Mouse (Mus musculus) lung, postnatal 25 days (tissue): Measurements from ENCODE around the gene H2-K1.
A peak's percentile ranks its signal among the peaks of the same experiment; 100 is the strongest.

Experiments used
- DNase-seq: peaks from one replicate; pipeline ENCODE4 v3.0.0; 2022; ENCODE audit warnings: low spot score

Gene H2-K1

DNA sequence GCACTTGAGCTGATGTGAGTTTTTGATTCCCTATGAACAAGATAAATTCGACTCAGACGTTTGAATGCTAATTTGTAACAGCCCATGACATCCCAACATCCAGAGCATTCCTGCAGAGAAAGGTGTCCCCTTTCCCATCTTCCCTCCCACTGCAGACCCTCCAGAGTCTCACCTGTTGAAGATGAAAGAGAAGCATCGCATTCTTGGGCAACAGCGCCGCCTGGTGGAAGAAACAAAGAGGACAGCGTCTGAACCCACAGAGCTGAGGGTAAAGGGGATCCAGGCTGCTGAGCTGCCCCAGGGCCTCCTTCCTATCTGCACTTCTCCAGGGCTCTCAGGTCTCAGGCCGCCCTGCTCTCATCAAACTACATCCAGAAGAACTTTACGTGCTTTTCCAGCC, 18.0 kb downstream of the H2-K1 start:
- DNase-seq, result peak; percentile 61

DNA sequence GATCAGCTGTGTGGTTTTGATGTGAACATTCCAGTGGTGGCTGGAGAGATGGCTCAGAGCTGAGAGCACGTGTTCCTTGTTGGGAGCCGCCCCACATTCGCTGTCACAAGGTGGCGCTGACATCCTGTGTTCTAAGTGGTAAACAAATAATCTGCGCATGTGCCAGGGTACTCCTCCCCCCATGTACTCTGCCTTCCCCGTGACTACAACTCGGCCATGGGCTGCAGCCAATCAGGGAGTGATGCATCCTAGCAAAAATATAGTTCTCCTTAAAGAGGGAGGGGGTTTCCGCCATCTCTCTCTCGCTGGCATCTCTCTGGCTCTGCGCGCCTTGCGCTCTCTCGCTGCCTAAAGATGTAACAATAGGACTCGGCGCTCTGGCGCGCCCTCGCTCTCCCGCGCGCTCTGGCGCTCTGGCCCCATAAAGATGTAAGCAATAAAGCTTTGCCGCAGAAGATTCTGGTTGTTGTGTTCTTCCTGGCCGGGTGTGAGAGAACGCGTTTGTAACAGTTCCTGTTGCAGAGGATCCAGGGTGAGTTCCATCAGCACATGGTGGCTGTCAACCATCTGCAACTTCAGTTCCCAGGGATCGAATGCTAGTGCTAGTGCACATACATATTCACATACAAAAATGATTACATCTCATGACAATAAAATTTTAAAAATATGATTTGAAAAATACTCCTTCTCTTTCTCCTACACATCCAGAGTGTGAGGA, 18.8 kb downstream of the H2-K1 start:
- peak; percentile 91 for DNase-seq

DNA sequence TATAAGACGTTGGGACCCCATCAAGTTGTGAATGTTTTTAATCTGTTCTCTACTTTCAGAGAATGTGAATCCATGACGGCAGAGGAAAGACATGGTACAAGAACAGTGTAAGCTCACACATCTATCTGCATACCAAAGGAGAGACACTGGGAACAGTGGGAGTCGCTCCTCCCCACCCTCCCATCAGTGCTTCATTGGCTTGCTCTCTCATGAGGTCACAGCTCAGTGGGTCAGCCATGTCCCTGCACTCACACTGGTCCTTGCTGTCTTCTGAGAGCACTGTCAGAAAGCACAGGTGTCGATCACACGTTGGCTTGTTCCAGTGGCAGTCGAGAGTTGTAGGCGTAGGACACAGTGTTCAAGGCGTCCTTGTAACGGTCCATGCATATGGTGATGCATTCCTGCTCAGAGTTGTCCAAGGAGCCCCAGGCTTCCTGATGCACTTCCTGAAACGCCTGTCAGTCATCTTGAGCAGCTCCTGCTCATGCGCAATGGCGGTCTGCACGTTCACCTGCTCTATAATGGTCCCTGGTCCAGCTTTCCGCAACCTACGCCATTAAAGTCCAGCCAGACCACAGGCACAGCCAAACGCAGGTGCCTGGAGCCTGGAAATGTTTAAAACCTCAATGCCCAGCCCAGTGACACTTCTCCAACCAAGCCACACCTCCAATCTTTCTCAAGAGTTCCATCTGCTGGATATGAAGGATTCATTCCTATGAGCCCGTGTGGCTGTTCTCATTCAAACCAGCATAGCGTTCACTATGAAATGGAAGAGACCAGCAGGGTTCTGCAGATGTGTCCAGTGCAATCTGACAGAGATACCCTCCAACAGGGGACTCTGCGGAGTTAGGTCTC, 19.7 kb downstream of the H2-K1 start:
- no peak for DNase-seq

DNA sequence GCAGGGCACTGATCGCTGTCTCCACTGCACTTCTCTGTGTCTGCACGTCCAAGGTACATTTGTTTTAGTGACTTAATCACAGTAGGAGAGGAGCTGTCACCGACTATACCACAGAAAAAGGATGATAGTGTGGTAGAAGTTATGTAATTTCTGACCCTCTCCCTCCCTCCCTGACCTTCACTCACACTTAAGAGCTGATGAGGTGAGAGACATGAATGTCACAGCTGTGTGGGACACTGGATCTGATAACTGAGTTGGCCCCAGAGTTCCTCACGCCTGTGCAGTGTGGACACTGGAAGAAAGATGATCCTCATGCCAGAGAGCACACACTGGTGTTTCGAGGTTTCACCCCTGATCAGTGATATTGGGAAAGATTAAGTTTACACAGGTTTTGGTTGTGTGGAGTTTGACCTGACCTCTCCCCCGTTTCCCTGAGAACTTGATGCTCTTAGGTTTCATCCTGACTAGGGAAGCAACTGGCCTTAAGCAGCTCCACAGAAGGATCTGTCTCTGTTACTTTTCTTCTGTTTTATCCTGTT, 20.6 kb downstream of the H2-K1 start:
- DNase-seq, result no peak

DNA sequence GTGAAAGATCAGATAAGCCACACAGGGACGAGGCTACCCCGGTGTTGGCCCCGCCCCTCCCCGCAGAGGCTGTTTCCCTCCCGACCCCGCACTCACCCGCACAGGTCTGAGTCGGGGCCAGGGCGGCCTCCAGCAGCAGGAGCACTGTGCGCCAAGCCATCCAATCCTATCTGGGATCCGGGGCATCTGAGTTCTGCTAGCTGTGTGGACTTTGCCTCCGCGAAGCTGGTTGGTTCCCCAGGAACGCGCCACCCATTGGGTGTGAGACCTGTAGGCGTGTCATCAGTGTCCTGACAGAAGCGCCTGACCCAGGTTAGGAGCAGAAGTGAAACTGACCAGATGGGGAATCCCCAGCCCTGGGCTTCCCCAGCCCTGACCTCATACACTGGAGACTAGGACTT, 21.5 kb downstream of the H2-K1 start:
- DNase-seq, result peak; percentile 93

DNA sequence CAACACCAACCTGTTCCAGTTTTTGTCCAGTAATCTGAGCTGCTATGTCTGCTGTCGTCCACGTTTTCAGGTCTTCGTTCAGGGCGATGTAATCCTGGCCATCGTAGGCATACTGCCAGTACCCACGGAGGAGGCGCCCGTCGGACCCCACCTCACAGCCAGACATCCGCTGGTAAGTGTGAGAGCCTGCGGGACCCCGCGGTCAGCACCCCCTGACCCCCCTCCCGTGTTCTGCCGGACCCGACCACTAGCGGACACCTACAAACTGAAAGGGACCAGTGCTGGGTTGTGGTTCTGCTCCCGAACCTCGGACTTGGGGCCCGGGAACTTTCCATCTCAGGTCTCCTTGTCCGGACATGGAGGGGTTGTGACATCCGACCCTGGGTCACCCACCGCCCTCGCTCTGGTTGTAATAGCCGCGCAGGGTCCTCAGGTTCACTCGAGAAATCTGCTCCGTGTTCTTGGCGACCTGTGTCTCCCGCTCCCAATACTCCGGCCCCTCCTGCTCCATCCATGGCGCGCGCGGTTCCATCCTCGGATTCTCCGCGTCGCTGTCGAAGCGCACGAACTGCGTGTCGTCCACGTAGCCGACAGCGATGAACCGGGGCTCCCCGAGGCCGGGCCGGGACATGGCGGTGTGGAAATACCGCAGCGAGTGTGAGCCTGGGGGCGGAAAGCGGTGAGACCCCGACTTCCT, 22.1 kb downstream of the H2-K1 start:
- no peak for DNase-seq

DNA sequence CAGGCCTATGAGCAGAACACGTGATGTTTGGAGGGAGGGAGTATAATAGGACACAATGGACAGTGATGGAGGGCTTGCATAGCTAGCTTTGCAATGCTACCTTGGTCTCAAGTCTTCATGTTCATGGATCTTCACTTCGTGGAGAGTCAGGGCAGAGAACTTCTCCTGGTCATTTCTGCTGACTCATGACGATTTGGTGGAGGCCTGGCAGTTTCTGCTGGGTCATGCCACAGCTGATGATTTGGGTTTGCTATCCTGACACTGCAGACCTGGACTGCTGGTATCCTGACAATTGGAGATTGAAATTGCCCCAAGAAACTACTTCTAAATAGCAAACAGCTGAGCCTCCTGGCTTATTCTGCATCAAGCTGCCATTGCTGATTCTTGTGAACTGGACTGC, 26.6 kb downstream of the H2-K1 start:
- no peak for DNase-seq

DNA sequence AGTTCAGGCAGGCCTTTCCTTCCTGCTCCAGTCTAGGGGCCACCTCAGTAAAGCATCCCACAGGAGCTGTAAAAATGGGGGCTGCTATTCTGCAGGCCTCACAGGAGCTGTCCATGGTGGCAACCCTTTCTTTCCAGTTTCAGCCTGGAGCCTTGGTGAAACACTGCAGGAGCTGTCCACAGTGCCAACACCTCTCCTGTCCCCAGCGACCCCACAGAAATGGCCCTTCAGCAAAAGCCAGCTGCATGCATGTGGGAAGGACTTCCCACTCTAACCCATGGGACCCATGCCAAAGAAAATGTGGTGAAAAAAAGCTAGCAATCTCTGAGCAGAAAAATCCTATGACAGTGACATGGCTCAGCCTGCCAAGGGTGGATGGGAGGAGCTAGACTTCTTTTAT, 27.5 kb downstream of the H2-K1 start:
- DNase-seq, result no peak

DNA sequence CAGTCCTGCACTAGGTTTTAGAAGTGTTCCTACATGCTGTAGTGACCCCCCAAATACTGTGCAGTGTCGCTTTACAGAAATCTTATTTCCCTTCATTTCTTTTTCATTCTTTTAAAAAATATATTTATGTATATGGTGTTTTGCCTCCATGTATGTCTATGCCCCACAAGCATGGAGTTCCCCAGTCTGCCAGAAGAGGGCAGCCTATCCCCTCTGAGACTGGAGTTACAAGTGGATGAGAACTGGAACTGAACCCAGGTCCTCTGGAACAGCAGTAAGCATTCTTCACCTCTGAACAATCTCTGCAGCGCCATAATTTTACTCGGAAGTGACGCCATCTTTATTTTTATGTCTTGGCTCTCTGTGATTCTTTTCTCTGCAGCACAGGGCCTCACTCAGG, 30.8 kb downstream of the H2-K1 start:
- no peak for DNase-seq

DNA sequence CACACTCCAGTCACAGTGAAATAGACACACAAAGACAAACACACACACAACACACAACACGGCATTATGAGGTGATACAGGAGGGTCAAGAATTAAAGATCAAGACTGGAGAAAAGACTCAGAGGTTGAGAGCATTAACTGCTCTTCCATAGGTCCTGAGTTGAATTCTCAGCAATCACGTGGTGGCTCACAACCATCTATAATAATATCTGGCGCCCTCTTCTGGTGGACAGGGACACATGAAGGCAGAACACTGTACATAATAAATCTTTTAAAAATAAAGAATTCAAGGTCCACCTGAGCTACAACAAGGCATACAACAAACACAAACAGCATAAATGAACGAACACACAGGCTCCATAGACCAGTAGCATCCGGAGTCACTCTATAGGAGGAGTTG, 31.2 kb downstream of the H2-K1 start:
- DNase-seq, result peak; percentile 73

DNA sequence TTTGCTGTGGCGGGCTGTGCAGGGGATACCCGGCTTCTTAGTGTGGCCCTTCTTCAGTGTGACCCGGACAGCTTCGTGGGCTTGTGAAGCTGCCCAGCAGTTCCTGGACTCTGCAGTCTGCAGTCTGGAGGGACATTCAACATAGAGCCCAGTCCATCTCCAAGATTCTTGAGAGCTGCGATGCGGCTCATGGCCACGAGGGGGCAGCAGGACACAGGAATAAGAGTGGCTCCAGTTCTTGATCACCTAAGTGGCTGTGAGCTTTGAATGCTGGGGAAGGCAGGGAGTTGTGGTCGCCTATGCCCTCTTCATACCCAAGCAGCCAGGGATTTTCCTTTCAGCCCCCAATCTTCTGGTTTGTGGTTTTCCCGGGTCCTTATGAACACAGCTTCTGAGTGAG, 31.7 kb downstream of the H2-K1 start:
- DNase-seq, result peak; percentile 84

DNA sequence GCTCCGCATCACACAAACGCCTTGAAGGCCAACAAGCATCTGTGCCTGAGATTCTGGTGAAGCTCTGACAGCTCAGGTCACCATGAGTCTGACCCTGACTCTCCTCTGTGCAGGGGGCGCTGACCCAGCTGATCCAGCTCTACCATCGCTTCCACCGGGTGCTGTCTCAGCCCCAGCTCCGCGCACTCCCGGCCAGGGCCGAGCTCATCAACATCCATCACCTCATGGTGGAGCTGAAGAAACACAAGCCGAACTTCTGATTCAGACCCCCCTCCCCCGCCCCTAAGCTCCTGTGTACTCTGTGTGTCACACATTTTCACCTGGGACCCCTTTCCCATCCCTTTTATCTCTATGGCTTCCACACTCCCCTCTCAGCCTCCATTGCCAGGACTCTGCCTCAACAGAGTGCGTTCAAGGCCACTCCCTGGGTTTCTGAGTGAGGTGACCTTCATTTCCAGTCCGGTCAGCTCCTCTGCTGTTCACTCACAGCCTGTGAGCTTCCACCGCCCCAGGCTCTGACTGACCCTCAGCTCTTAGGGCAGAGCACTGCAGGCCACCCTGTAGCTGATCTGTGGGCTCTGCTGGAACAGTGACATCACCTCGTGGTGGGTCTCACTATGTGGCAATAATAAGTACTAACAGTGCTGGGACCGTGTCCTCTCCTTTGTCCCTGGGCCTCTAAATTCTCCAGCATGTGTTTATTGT, 34.1 kb downstream of the H2-K1 start:
- DNase-seq, result no peak

DNA sequence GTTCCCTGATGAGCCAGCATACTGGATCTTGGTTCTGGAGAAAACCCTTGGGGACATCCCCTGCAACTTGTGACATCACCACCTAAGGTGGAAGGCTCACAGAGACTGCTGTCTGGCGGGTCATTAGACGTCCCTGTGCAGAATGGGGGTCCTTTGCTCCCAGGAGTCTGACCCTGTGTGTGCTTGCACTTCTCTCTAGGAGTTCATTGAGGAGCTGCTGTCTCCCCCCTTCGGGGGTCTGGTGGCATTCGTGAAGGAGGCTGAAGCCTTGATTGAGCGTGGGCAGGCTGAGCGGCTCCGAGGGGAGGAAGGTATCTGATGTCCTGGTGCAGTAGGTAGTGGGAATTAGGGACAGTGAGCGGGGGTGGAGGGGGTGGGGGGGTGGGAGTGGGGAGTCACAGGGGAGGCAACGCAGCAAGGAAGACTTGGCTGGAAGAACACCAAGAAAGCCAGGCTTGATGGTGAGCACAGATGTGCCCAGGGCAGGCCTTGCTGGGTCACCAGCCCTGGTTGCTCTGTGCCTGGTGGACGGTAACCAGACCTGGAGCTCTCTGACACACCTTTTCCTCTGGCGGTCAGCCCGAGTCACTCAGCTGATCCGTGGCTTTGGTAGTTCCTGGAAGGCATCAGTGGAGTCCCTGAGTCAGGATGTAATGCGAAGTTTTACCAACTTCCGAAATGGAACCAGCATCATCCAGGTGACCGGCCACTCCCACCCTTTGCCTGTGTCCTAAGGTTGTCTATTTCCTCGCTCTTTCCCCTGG, 34.9 kb downstream of the H2-K1 start:
- no peak for DNase-seq

DNA sequence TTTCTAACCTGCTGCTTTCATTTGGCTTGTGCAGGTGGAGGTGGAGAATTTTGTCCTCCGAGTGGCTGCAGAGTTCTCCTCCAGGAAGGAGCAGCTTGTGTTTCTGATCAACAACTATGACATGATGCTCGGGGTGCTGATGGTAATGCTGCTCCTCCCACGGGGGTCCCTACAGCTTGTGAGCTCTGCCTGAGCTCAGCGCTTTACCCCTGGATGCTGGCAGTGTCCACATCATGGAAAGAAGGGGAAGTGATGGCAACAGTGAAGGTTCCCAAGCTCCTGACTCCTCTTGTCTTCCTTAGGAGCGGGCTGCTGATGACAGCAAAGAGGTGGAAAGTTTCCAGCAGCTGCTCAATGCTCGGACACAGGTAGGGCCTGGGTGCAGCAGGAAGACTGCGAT, 37.3 kb downstream of the H2-K1 start:
- no peak for DNase-seq

DNA sequence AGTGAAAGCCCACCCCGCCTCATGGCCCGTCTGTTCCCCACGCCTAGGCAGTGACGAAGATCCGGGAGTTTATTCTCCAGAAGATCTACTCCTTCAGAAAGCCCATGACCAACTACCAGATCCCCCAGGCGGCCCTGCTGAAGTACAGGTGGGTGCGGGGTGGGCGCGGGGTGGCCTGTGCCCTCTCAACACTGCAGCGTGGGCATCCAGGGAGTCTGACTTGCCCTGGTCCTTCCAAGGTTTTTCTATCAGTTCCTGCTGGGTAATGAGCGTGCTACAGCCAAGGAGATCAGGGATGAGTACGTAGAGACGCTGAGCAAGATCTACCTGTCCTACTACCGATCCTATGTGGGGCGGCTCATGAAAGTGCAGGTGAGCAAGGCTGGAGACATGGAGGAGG, 40.2 kb downstream of the H2-K1 start:
- DNase-seq, result no peak

DNA sequence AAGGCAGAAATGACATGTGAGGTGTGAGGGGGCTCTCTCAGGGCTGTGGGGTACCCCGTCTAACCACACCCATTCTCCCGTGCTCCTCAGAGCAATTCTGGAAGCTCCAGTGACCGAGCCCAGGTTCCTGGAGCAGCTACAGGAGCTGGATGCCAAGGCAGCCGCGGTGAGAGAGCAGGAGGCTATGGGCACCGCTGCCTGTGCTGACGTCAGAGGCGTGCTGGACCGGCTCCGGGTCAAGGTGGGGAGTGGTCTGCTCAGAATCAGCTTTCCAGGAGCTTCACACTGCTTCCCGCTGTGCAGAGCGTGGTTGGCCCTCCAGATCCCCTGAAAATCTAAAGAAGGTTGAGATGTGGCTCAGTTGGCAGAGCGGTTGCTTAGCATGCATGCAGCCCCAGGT, 41.0 kb downstream of the H2-K1 start:
- no peak for DNase-seq

DNA sequence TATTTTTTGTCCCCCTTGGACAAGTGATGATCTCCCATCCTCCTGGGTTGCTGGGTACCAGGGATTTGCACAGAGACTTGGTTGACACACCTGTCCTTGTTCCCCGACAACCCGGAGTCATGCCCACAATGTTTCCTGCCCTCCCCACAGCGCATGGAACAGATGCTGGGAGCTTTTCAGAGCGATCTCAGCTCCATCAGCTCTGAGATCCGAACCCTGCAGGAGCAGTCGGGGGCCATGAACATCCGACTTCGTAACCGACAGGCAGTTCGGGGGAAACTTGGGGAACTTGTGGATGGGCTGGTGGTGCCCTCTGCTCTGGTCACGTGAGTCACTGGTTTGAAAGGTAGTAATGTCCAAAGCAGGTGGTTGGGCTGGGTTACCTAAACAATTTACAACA, 41.7 kb downstream of the H2-K1 start:
- DNase-seq, result no peak

DNA sequence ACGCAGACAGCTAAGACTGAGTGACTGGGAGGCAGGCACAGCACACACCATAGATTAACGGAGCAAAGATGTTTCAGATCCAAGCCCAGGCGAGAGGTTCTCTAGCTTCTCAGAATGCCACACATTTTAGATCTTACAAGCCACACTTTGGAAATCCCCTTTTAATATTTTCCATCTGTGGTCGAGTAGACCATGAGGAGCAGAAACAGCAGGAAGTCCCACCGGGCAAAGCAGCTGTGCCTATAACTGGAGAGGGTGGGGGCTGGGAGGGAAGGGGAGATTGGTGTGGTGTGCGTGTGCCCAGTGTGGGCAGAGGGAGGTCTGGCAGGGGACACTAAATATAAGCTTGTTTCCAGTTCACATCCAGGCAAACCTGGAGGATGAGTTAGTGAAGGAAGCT, 42.7 kb downstream of the H2-K1 start:
- no peak for DNase-seq

DNA sequence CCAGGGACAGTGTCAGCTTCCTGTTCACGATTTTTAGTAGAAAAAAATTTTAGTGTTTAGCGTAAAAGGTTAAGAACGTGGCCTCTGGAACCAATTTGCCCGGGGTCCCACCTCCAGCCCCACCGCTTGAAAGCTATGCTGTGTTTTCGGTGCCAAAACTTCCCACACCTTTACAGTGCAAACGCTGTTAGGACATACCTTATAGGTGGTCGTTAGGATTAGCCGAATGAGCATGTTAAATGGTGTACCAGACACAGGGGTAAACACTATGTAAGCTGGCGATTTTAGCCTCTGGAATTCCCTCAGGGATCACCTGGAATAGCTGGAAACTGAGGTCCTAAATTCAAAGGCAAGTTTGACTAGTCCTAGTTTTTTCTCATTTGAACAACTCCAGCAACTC, 43.8 kb downstream of the H2-K1 start:
- no peak for DNase-seq

DNA sequence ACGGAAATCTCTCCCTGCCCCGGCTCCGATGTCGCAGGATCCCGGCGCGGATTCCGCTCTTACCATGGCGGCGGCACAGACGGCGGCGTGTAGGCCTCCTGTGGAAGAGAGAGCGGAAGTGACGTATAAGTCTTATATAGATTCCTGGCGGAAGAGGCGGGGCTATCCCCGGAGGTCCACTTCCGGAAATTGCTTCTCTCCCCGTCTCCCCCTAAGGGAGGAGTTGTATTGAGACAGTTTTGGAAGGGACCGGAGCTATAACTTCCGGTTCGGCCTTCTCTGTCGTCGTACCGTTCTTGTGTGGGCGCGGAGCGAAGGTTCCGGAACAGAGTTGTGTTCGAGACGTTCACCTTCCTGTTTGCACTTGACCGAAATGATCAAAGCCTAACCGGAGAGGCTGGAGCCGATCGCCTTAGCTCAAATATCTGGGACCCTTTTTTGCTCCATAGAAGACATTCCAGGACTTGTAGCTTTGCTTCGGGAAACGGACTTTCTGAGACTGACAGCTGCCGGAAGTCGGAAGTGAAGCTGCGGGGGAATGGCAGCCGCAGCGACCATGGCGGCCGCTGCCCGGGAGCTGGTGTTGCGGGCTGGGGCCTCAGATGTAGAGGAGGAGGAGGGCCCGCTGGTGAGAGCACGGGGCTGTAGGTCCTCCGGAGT, 44.5 kb downstream of the H2-K1 start, which contains the start of the genes Vps52 and Rps18:
Vps52 (plus strand) TSS at position 258 of the 660 bp plus-strand sequence.
Rps18 (minus strand) TSS at position 447 of the 660 bp plus-strand sequence.
- DNase-seq, result peak; percentile 98
